Mouse (Mus musculus): ENCODE data around the gene Mgl2. TPM values are rescaled to one million over a fixed set of nuclear protein-coding genes. Genes with fewer than 3 reads are reported as not detected.

Gene Mgl2
- polyA plus RNA-seq (2012; ENCODE audit: insufficient read depth, insufficient read length, missing spikeins), result 7.7 and 7.8 TPM in 2 replicates

DNA sequence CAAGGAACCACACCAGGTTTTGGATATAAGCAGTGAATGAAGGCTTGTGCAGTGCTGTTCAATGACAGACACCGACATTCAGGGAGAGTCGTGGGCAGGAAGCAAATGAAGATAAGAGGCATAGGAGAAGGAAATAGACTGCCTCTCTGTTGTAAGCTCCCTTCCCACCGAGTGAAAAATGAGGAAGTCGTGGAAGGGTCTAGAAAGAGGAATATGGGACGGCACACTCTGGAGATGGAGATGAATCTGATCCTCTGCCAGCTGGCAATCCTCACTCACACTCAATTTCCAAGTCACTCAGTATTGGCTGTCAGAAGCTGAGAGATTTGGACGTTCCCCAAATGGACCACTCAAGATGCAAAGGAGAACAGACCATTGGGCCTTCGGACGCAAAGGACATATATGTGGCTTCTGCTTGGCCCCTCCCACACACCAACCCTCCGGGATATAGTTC lies at the start of gene Mgl2:
Gene Mgl2 (plus strand): TSS at position 404 of the 454 bp plus-strand sequence.
- Histone ChIP-seq H3K4me1 (ENCODE audit: control insufficient read depth, insufficient read depth, low read length) (peaks cover 19% of the 10 kb centered on the region), H3K4me3 (ENCODE audit: insufficient read depth, low read length) (no peak within 1 kb of the TSS), H3K27ac (ENCODE audit: insufficient read depth, low read depth, low read length) (peak within 1 kb of the TSS; percentile 73)
- TF ChIP-seq POLR2A (IDR thresholded peaks at IDR 0.05; ENCODE audit: borderline replicate concordance, low read depth, low read length) (no peak), CTCF (IDR thresholded peaks at IDR 0.05; ENCODE audit: low read depth, low read length) (no peak)

DNA sequence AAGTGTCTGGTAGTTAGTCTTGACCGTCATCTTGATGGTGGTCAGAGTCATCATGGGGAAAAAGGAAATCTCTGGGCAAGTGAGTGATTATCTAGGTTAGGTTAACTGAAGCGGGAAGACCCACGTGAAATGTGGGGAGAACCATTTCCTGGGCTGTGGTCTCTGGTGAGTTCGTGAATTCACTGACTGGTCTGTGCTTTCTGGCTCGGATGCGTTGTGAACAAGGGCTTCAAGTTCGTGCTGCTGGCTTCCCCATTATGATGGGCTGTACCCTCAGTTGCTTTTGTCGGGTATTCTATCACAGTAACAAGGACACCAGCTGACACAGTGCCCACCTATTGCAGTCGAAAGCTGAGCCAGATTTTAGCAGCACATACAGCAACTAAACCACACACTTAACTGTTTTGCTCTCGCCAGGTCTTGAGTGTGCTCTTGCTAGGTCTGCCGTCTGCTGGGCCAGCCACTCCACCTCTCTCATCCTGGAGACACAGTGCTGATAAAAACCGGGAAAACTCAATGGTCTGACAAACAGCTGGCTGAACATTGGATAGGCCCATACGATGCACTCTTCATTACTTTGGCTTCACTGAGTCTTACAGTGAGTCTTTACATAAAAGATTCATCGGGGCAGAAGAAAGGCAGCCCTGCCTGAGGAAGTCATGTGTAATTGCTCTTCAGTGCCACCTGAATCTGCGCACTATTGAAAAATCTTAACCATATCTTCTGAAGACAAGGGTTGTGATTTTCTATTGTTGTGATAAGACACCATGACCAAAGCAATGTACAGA lies 49.1 kb upstream of the Mgl2 start:
- peaks cover 64% of the 10 kb centered on the region for H3K4me1 ChIP-seq (ENCODE audit: control insufficient read depth, insufficient read depth, low read length)
- peak overlapping the region; percentile 45 for H3K27ac ChIP-seq (ENCODE audit: insufficient read depth, low read depth, low read length)
- TF ChIP-seq POLR2A (IDR thresholded peaks at IDR 0.05; ENCODE audit: borderline replicate concordance, low read depth, low read length) (no peak), CTCF (IDR thresholded peaks at IDR 0.05; ENCODE audit: low read depth, low read length) (no peak)
- H3K4me3 ChIP-seq (ENCODE audit: insufficient read depth, low read length), result no peak overlapping the region

GRCm38 (mm10) chr11:70084563-70084962 lies 45.6 kb upstream of the Mgl2 start:
- H3K4me3 ChIP-seq (ENCODE audit: insufficient read depth, low read length), result peak overlapping the region; percentile 10; the same call in 1 of the 2 replicates
- TF ChIP-seq POLR2A (IDR thresholded peaks at IDR 0.05; ENCODE audit: borderline replicate concordance, low read depth, low read length) (no peak), CTCF (IDR thresholded peaks at IDR 0.05; ENCODE audit: low read depth, low read length) (no peak)
- peak overlapping the region; percentile 98 for H3K27ac ChIP-seq (ENCODE audit: insufficient read depth, low read depth, low read length)
- peaks cover 73% of the 10 kb centered on the region for H3K4me1 ChIP-seq (ENCODE audit: control insufficient read depth, insufficient read depth, low read length)

GRCm38 (mm10) chr11:70091986-70092783 lies 37.9 kb upstream of the Mgl2 start, which contains the start of gene Asgr2:
Asgr2 (plus strand) TSS chr11:70092644.
- TF ChIP-seq POLR2A (IDR thresholded peaks at IDR 0.05; ENCODE audit: borderline replicate concordance, low read depth, low read length) (no peak), CTCF (IDR thresholded peaks at IDR 0.05; ENCODE audit: low read depth, low read length) (no peak)
- H3K4me3 ChIP-seq (ENCODE audit: insufficient read depth, low read length), result peak within 1 kb of the TSS; percentile 26
- peak within 1 kb of the TSS; percentile 89 for H3K27ac ChIP-seq (ENCODE audit: insufficient read depth, low read depth, low read length)
- peaks cover 52% of the 10 kb centered on the region for H3K4me1 ChIP-seq (ENCODE audit: control insufficient read depth, insufficient read depth, low read length)

DNA sequence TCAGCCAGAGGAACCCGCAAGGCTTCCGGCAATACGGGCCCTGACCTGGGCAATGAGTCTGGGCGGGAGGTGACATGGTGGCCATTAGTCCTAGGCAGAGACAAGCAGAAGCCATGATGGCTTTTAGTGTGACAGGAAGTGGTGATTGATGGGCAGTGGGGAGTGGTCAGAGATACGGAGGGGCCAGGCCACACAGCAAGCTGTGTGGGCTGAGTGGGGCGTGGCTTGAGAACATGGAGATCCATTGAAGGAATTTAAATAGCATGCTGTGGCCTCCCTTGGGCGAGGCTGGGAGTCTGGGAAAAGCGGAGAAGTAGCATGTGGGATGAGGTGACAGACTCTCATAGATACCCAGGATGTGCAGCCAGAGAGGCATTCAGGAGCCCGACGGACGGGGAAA lies 32.7 kb upstream of the Mgl2 start:
- TF ChIP-seq CTCF (IDR thresholded peaks at IDR 0.05; ENCODE audit: low read depth, low read length) (no peak), POLR2A (IDR thresholded peaks at IDR 0.05; ENCODE audit: borderline replicate concordance, low read depth, low read length) (no peak)
- Histone ChIP-seq H3K27ac (ENCODE audit: insufficient read depth, low read depth, low read length) (no peak overlapping the region), H3K4me1 (ENCODE audit: control insufficient read depth, insufficient read depth, low read length) (peaks cover 20% of the 10 kb centered on the region), H3K4me3 (ENCODE audit: insufficient read depth, low read length) (no peak overlapping the region)

- TF ChIP-seq POLR2A (IDR thresholded peaks at IDR 0.05; ENCODE audit: borderline replicate concordance, low read depth, low read length) (no peak), CTCF (IDR thresholded peaks at IDR 0.05; ENCODE audit: low read depth, low read length) (no peak)
- Histone ChIP-seq H3K27ac (ENCODE audit: insufficient read depth, low read depth, low read length) (no peak overlapping the region), H3K4me3 (ENCODE audit: insufficient read depth, low read length) (no peak overlapping the region), H3K4me1 (ENCODE audit: control insufficient read depth, insufficient read depth, low read length) (peaks cover 6% of the 10 kb centered on the region)
Observed at GRCm38 (mm10) chr11:70099102-70099501, 31.0 kb upstream of the Mgl2 start.

- no peak for TF ChIP-seq POLR2A (IDR thresholded peaks at IDR 0.05; ENCODE audit: borderline replicate concordance, low read depth, low read length)
- no peak for TF ChIP-seq CTCF (IDR thresholded peaks at IDR 0.05; ENCODE audit: low read depth, low read length)
- Histone ChIP-seq H3K4me1 (ENCODE audit: control insufficient read depth, insufficient read depth, low read length) (peaks cover 6% of the 10 kb centered on the region), H3K27ac (ENCODE audit: insufficient read depth, low read depth, low read length) (no peak overlapping the region), H3K4me3 (ENCODE audit: insufficient read depth, low read length) (no peak overlapping the region)
Observed at GRCm38 (mm10) chr11:70099809-70100208, 30.3 kb upstream of the Mgl2 start.

GRCm38 (mm10) chr11:70103701-70104315 lies 26.3 kb upstream of the Mgl2 start:
- Histone ChIP-seq H3K4me3 (ENCODE audit: insufficient read depth, low read length) (no peak overlapping the region), H3K4me1 (ENCODE audit: control insufficient read depth, insufficient read depth, low read length) (peaks cover 6% of the 10 kb centered on the region), H3K27ac (ENCODE audit: insufficient read depth, low read depth, low read length) (no peak overlapping the region)
- TF ChIP-seq POLR2A (IDR thresholded peaks at IDR 0.05; ENCODE audit: borderline replicate concordance, low read depth, low read length) (no peak), CTCF (IDR thresholded peaks at IDR 0.05; ENCODE audit: low read depth, low read length) (no peak)

DNA sequence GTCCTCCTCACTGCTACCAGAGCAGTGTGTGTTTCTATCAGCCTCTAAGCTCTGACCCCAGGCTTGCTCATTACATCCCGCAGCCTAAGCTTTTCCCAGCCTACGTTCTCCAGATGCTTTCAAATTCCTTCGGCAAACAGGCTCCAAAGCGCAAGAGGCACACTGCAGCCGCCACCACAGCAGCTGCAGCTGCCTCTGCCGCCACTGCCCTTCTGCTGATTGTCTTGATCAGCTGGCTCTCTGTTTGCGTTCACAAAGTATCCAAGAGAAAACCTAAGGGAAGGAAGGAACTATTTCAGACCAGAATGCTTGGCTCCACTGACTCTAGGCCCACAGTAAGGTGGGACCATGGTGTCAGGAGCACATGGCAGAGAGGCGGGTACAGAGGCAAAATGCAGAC lies 23.0 kb upstream of the Mgl2 start:
- no peak overlapping the region for H3K4me3 ChIP-seq (ENCODE audit: insufficient read depth, low read length)
- TF ChIP-seq CTCF (IDR thresholded peaks at IDR 0.05; ENCODE audit: low read depth, low read length) (no peak), POLR2A (IDR thresholded peaks at IDR 0.05; ENCODE audit: borderline replicate concordance, low read depth, low read length) (no peak)
- H3K4me1 ChIP-seq (ENCODE audit: control insufficient read depth, insufficient read depth, low read length), result peaks cover 6% of the 10 kb centered on the region
- no peak overlapping the region for H3K27ac ChIP-seq (ENCODE audit: insufficient read depth, low read depth, low read length)
